Mouse (Mus musculus) thymus, adult 2 months (tissue): ENCODE measurements at regions not wholly inside any gene's neighbourhood (a gene's known extent, or its start where the extent isn't known, plus 50 kb on each side); places are given as distances from the start of the nearest gene placed in this dataset.

Source experiments
- CTCF ChIP-seq: fragments of 200-500 bp; IDR thresholded peaks from 2 replicates; pipeline ENCODE4 v1.5.1; 2012; ENCODE audit warnings: mild to moderate bottlenecking, control low read depth, low read length, moderate library complexity, borderline replicate concordance; ENCODE audit not compliant: control insufficient read depth, poor library complexity, insufficient read depth; ENCODE audit errors: extremely low read depth
- POLR2A ChIP-seq: fragments of 200-500 bp; IDR thresholded peaks from 2 replicates; pipeline ENCODE4 v1.6.1; 2012; ENCODE audit warnings: mild to moderate bottlenecking, low read length, control low read depth, moderate library complexity; ENCODE audit not compliant: control insufficient read depth, poor library complexity, insufficient read depth; ENCODE audit errors: extremely low read depth

GRCm38 (mm10) chrX:19168983-19169382, 312.1 kb downstream of the Tex13c3 start:
- TF ChIP-seq POLR2A, result no peak
- no peak for TF ChIP-seq CTCF
